Mouse (Mus musculus): Measurements from ENCODE around the gene Hist2h2aa1. TPM values are rescaled to one million over a fixed set of nuclear protein-coding genes. Genes with fewer than 3 reads are reported as not detected.
A peak's percentile ranks its signal among the peaks of the same experiment; 100 is the strongest.
"Not testable (repeated sequence)": the region's sequence is repeated elsewhere in the genome, so short reads cannot be mapped to it uniquely, and the experiment has no call there.

Hist2h2aa1 gene
- polyA plus RNA-seq, 1 experiment, result not detected

GRCm38 (mm10) chr3:96273591-96274465, 28.5 kb downstream of the Hist2h2aa1 start:
- TF ChIP-seq CTCF (IDR thresholded peaks at IDR 0.05; ENCODE audit: control insufficient read depth, insufficient read depth, low read length) (no peak), POLR2A (IDR thresholded peaks at IDR 0.05; ENCODE audit: borderline replicate concordance, control insufficient read depth, low read depth, low read length) (no peak)
- H3K4me3 ChIP-seq (replicated peaks; ENCODE audit: control insufficient read depth, low read depth, low read length), result no peak overlapping the region
- 34% methylated on average over 17 of the region's 17 CpGs for WGBS
- H3K4me1 ChIP-seq (ENCODE audit: control insufficient read depth, insufficient read depth, low read length), result no peaks in the 10 kb centered on the region; the same call in 1 of the 2 replicates
- no peak overlapping the region for H3K27ac ChIP-seq (ENCODE audit: control insufficient read depth, insufficient read depth, low read depth, low read length, poor library complexity)

- 13% methylated on average over 8 of the region's 8 CpGs for WGBS
- Histone ChIP-seq H3K4me3 (replicated peaks; ENCODE audit: control insufficient read depth, low read depth, low read length) (peak overlapping the region; percentile 66), H3K4me1 (ENCODE audit: control insufficient read depth, insufficient read depth, low read length) (no peaks in the 10 kb centered on the region; the same call in 1 of the 2 replicates), H3K27ac (ENCODE audit: control insufficient read depth, insufficient read depth, low read depth, low read length, poor library complexity) (peak overlapping the region; percentile 56)
- TF ChIP-seq CTCF (IDR thresholded peaks at IDR 0.05; ENCODE audit: control insufficient read depth, insufficient read depth, low read length) (0 out of 2 replicates have a peak, but pooled peaks have one; percentile 14), POLR2A (IDR thresholded peaks at IDR 0.05; ENCODE audit: borderline replicate concordance, control insufficient read depth, low read depth, low read length) (no peak)
Observed at GRCm38 (mm10) chr3:96277428-96277799, 32.1 kb downstream of the Hist2h2aa1 start.

- Histone ChIP-seq H3K4me1 (ENCODE audit: control insufficient read depth, insufficient read depth, low read length) (no peaks in the 10 kb centered on the region; the same call in 1 of the 2 replicates), H3K27ac (ENCODE audit: control insufficient read depth, insufficient read depth, low read depth, low read length, poor library complexity) (peak overlapping the region; percentile 56), H3K4me3 (replicated peaks; ENCODE audit: control insufficient read depth, low read depth, low read length) (peak overlapping the region; percentile 66)
- TF ChIP-seq CTCF (IDR thresholded peaks at IDR 0.05; ENCODE audit: control insufficient read depth, insufficient read depth, low read length) (peak; percentile 93), POLR2A (IDR thresholded peaks at IDR 0.05; ENCODE audit: borderline replicate concordance, control insufficient read depth, low read depth, low read length) (peak; percentile 43; the same call in 1 of the 2 replicates)
- WGBS, result under 1% methylated on average over 49 of the region's 49 CpGs
Observed at GRCm38 (mm10) chr3:96277800-96278624, 32.7 kb downstream of the Hist2h2aa1 start.

GRCm38 (mm10) chr3:96280660-96281059, 35.4 kb downstream of the Hist2h2aa1 start:
- 83% methylated on average over 6 of the region's 6 CpGs for WGBS
- TF ChIP-seq POLR2A (IDR thresholded peaks at IDR 0.05; ENCODE audit: borderline replicate concordance, control insufficient read depth, low read depth, low read length), result no peak
- no peak for TF ChIP-seq CTCF (IDR thresholded peaks at IDR 0.05; ENCODE audit: control insufficient read depth, insufficient read depth, low read length)
- H3K27ac ChIP-seq (ENCODE audit: control insufficient read depth, insufficient read depth, low read depth, low read length, poor library complexity), result no peak overlapping the region
- no peaks in the 10 kb centered on the region; the same call in 1 of the 2 replicates for H3K4me1 ChIP-seq (ENCODE audit: control insufficient read depth, insufficient read depth, low read length)
- no peak overlapping the region for H3K4me3 ChIP-seq (replicated peaks; ENCODE audit: control insufficient read depth, low read depth, low read length)

GRCm38 (mm10) chr3:96284457-96284856, 39.2 kb downstream of the Hist2h2aa1 start:
- Histone ChIP-seq H3K27ac (ENCODE audit: control insufficient read depth, insufficient read depth, low read depth, low read length, poor library complexity) (no peak overlapping the region), H3K4me3 (replicated peaks; ENCODE audit: control insufficient read depth, low read depth, low read length) (no peak overlapping the region), H3K4me1 (ENCODE audit: control insufficient read depth, insufficient read depth, low read length) (0 out of 2 replicates have a peak, but pooled peaks cover 1% of the 10 kb centered on the region)
- WGBS, result 17% methylated on average over 4 of the region's 4 CpGs
- TF ChIP-seq CTCF (IDR thresholded peaks at IDR 0.05; ENCODE audit: control insufficient read depth, insufficient read depth, low read length) (no peak), POLR2A (IDR thresholded peaks at IDR 0.05; ENCODE audit: borderline replicate concordance, control insufficient read depth, low read depth, low read length) (no peak)

GRCm38 (mm10) chr3:96287334-96287733, 42.0 kb downstream of the Hist2h2aa1 start:
- H3K27ac ChIP-seq (ENCODE audit: control insufficient read depth, insufficient read depth, low read depth, low read length, poor library complexity); H3K4me3 ChIP-seq (replicated peaks; ENCODE audit: control insufficient read depth, low read depth, low read length); H3K4me1 ChIP-seq (ENCODE audit: control insufficient read depth, insufficient read depth, low read length): not testable (repeated sequence)
- WGBS, result 93% methylated on average over 11 of the region's 11 CpGs
- TF ChIP-seq CTCF (IDR thresholded peaks at IDR 0.05; ENCODE audit: control insufficient read depth, insufficient read depth, low read length), result peak; percentile 64; the same call in 1 of the 2 replicates

GRCm38 (mm10) chr3:96289201-96289600, 43.9 kb downstream of the Hist2h2aa1 start:
- no peak overlapping the region for H3K4me3 ChIP-seq (replicated peaks; ENCODE audit: control insufficient read depth, low read depth, low read length)
- H3K4me1 ChIP-seq (ENCODE audit: control insufficient read depth, insufficient read depth, low read length), result peaks cover 1% of the 10 kb centered on the region; the same call in 1 of the 2 replicates
- WGBS, result 83% methylated on average over 3 of the region's 3 CpGs
- H3K27ac ChIP-seq (ENCODE audit: control insufficient read depth, insufficient read depth, low read depth, low read length, poor library complexity), result no peak overlapping the region
- TF ChIP-seq CTCF (IDR thresholded peaks at IDR 0.05; ENCODE audit: control insufficient read depth, insufficient read depth, low read length), result no peak
- no peak for TF ChIP-seq POLR2A (IDR thresholded peaks at IDR 0.05; ENCODE audit: borderline replicate concordance, control insufficient read depth, low read depth, low read length)

- H3K4me1 ChIP-seq (ENCODE audit: control insufficient read depth, insufficient read depth, low read length); H3K4me3 ChIP-seq (replicated peaks; ENCODE audit: control insufficient read depth, low read depth, low read length); H3K27ac ChIP-seq (ENCODE audit: control insufficient read depth, insufficient read depth, low read depth, low read length, poor library complexity): not testable (repeated sequence)
- WGBS, result 74% methylated on average over 3 of the region's 3 CpGs
Observed at GRCm38 (mm10) chr3:96290727-96291126, 45.4 kb downstream of the Hist2h2aa1 start.
